ENCODE assay signal across 11 mouse cellular contexts in genomic region chr17:27997212-27997611, GRCm38 (mm10).
DNase-seq lines count a peak whose midpoint lies in the region; ATAC-seq lines count a peak whose summit lies in the region.
"Had no signal": no experiment of that assay in that cellular context is flagged by ENCODE, and none has a peak within 500 bp of the region (broad histone marks: within the 10 kb centered on the region; RNA-seq: fewer than 3 reads in every experiment).

No protein-coding gene starts in this region.

- peaks cover 35% of the 10 kb centered on the region for H3K36me3 ChIP-seq in embryonic facial prominence, embryonic 12.5 days
- H3K36me3 ChIP-seq in limb, embryonic 13.5 days: peaks cover 57% of the 10 kb centered on the region
- H3K36me3 ChIP-seq in forebrain, embryonic 15.5 days: peaks cover 21% of the 10 kb centered on the region

- ATAC-seq in embryonic facial prominence, embryonic 12.5 days (ENCODE audit: insufficient number of reproducible peaks, insufficient read depth, low FRiP score, low TSS enrichment): no peak
- no peak for ATAC-seq in limb, embryonic 13.5 days (ENCODE audit: low FRiP score, low read depth)
- ATAC-seq in forebrain, embryonic 15.5 days (replicated peaks): no peak
- ATAC-seq: forebrain, embryonic 16.5 days had no signal

- H3K4me3 ChIP-seq in embryonic facial prominence, embryonic 12.5 days: no peak overlapping the region
- H3K4me3 ChIP-seq in limb, embryonic 13.5 days: no peak overlapping the region
- no peak overlapping the region for H3K4me3 ChIP-seq in forebrain, embryonic 15.5 days

- peaks cover 28% of the 10 kb centered on the region for H3K4me1 ChIP-seq in embryonic facial prominence, embryonic 12.5 days
- H3K4me1 ChIP-seq in limb, embryonic 13.5 days: peaks cover 28% of the 10 kb centered on the region
- 0 out of 2 replicates have a peak, but pooled peaks cover 6% of the 10 kb centered on the region for H3K4me1 ChIP-seq in forebrain, embryonic 15.5 days

- 0 out of 2 replicates have a peak overlapping the region, but pooled peaks have one; percentile 37 for H3K27ac ChIP-seq in embryonic facial prominence, embryonic 12.5 days
- H3K27ac ChIP-seq in limb, embryonic 13.5 days: peak overlapping the region; percentile 35; the same call in 1 of the 2 replicates
- no peak overlapping the region for H3K27ac ChIP-seq in forebrain, embryonic 15.5 days (replicated peaks)

- no peak overlapping the region for H3K4me2 ChIP-seq in embryonic facial prominence, embryonic 12.5 days (replicated peaks)
- H3K4me2 ChIP-seq in limb, embryonic 13.5 days (replicated peaks): no peak overlapping the region
- H3K4me2 ChIP-seq in forebrain, embryonic 15.5 days (replicated peaks): no peak overlapping the region
- H3K4me2 ChIP-seq: lung, embryonic 14.5 days had no signal

- DNase-seq in left cerebral cortex, adult 11 months (ENCODE audit: low spot score): peak; percentile 59
- DNase-seq in left cerebral cortex, postnatal 4 days: no peak
- DNase-seq in thymus, postnatal 25 days: peak; percentile 76
- DNase-seq in urinary bladder, postnatal 25 days (ENCODE audit: low spot score): no peak
- DNase-seq: lung, embryonic 14.5 days; midbrain, embryonic 14.5 days had no signal

- whole genome bisulfite sequencing in embryonic facial prominence, embryonic 12.5 days: 68% methylated on average over 12 of the region's 12 CpGs
- 52% methylated on average over 12 of the region's 12 CpGs for WGBS in limb, embryonic 13.5 days
- 89% methylated on average over 12 of the region's 12 CpGs for WGBS in forebrain, embryonic 15.5 days

- no peak overlapping the region for H3K9ac ChIP-seq in embryonic facial prominence, embryonic 12.5 days
- H3K9ac ChIP-seq in limb, embryonic 13.5 days: no peak overlapping the region
- no peak overlapping the region for H3K9ac ChIP-seq in forebrain, embryonic 15.5 days (replicated peaks)
- H3K9ac ChIP-seq: lung, embryonic 14.5 days had no signal

- intact Hi-C loops in left cerebral cortex, postnatal 4 days (cut with DNase I): no loop called here

- no peaks in the 10 kb centered on the region for H3K27me3 ChIP-seq in embryonic facial prominence, embryonic 12.5 days
- H3K27me3 ChIP-seq in limb, embryonic 13.5 days: no peaks in the 10 kb centered on the region
- no peaks in the 10 kb centered on the region for H3K27me3 ChIP-seq in forebrain, embryonic 15.5 days

- no peaks in the 10 kb centered on the region for H3K9me3 ChIP-seq in embryonic facial prominence, embryonic 12.5 days
- H3K9me3 ChIP-seq in limb, embryonic 13.5 days: no peaks in the 10 kb centered on the region
- no peaks in the 10 kb centered on the region for H3K9me3 ChIP-seq in forebrain, embryonic 15.5 days
- H3K9me3 ChIP-seq: G1E had no signal

Comparison
In these comparisons a context has a peak if more than half of its experiments do, and no peak if none do; other contexts are left out.
1. DNase-seq: peak in left cerebral cortex, adult 11 months (single experiment) and thymus, postnatal 25 days (single experiment); none in left cerebral cortex, postnatal 4 days (single experiment) and urinary bladder, postnatal 25 days (single experiment).